Comparison of ENCODE assay signal across 8 mouse cellular contexts in the genomic region with DNA sequence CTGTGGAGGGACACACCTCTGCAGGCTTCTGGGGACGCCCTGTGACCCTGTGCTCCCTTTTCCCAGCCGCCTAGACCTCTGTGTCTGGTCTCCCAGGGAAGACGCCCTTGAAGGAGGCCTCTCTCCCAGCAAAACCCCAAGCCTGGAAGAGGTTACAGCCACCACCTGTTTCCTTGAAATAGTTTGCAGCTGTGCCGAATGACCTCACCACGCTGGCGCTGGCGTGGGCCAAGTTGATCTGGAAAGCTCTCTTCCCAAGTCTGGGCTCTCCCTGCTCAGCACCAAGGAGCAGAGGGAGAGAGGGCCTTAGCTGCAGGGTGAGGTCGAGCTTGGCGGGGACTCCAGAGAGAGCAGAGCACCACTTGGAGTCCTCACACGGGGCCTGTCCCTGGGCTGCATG. TPM values are rescaled to one million over a fixed set of nuclear protein-coding genes. Genes with fewer than 3 reads are reported as not detected.
DNase-seq lines count a peak whose midpoint lies in the region; ATAC-seq lines count a peak whose summit lies in the region.
"Had no signal": no experiment of that assay in that cellular context is flagged by ENCODE, and none has a peak within 500 bp of the region (broad histone marks: within the 10 kb centered on the region; RNA-seq: fewer than 3 reads in every experiment).

No protein-coding gene starts in this region.

- no peaks in the 10 kb centered on the region for H3K27me3 ChIP-seq in megakaryocyte, embryonic 14.5 days (replicated peaks)
- no peaks in the 10 kb centered on the region for H3K27me3 ChIP-seq in limb, embryonic 15.5 days
- no peaks in the 10 kb centered on the region for H3K27me3 ChIP-seq in midbrain, embryonic 15.5 days (replicated peaks)
- H3K27me3 ChIP-seq: midbrain, embryonic 12.5 days had no signal

- H3K36me3 ChIP-seq in megakaryocyte, embryonic 14.5 days (replicated peaks; ENCODE audit: low read length): no peaks in the 10 kb centered on the region
- H3K36me3 ChIP-seq in limb, embryonic 15.5 days: no peaks in the 10 kb centered on the region
- H3K36me3 ChIP-seq in midbrain, embryonic 15.5 days (replicated peaks): no peaks in the 10 kb centered on the region
- H3K36me3 ChIP-seq: midbrain, embryonic 12.5 days had no signal

- H3K27ac ChIP-seq in limb, embryonic 15.5 days: peak overlapping the region; percentile 67
- no peak overlapping the region for H3K27ac ChIP-seq in midbrain, embryonic 15.5 days
- H3K27ac ChIP-seq: midbrain, embryonic 12.5 days had no signal

- H3K9me3 ChIP-seq in megakaryocyte, embryonic 14.5 days: no peaks in the 10 kb centered on the region
- no peaks in the 10 kb centered on the region for H3K9me3 ChIP-seq in limb, embryonic 15.5 days
- no peaks in the 10 kb centered on the region for H3K9me3 ChIP-seq in midbrain, embryonic 15.5 days
- H3K9me3 ChIP-seq: midbrain, embryonic 12.5 days had no signal

- H3K4me2 ChIP-seq in limb, embryonic 15.5 days: 0 out of 2 replicates have a peak overlapping the region, but pooled peaks have one; percentile 17
- no peak overlapping the region for H3K4me2 ChIP-seq in midbrain, embryonic 15.5 days
- H3K4me2 ChIP-seq: midbrain, embryonic 12.5 days had no signal

- intact Hi-C loops in gastrocnemius, postnatal 14 days (cut with DNase I; ENCODE audit: low total_unique reads): loop anchor here (5.0 kb wide), 1 partner anchor 44 kb away; no protein-coding TSS in a partner anchor

- WGBS in limb, embryonic 15.5 days: 25% methylated on average over 10 of the region's 10 CpGs
- WGBS in midbrain, embryonic 15.5 days: 61% methylated on average over 10 of the region's 10 CpGs

- peak overlapping the region; percentile 8 for H3K4me3 ChIP-seq in megakaryocyte, embryonic 14.5 days (replicated peaks)
- no peak overlapping the region for H3K4me3 ChIP-seq in limb, embryonic 15.5 days
- no peak overlapping the region for H3K4me3 ChIP-seq in midbrain, embryonic 15.5 days
- H3K4me3 ChIP-seq: midbrain, embryonic 12.5 days had no signal

- no peak for ATAC-seq in megakaryocyte, adult 5-6 weeks (ENCODE audit: poor library complexity, severe bottlenecking)
- peak; percentile 85 for ATAC-seq in limb, embryonic 15.5 days (ENCODE audit: insufficient number of reproducible peaks, low FRiP score, low TSS enrichment, low read depth)
- no peak for ATAC-seq in megakaryocyte progenitor cell, adult 5-6 weeks (replicated peaks; ENCODE audit: poor library complexity)
- no peak for ATAC-seq in midbrain, embryonic 15.5 days (replicated peaks)

- DNase-seq in gastrocnemius, postnatal 14 days: peak; percentile 92
- no peak for DNase-seq in thymus, postnatal 4 days

- peaks cover 57% of the 10 kb centered on the region for H3K4me1 ChIP-seq in megakaryocyte, embryonic 14.5 days
- peaks cover 12% of the 10 kb centered on the region for H3K4me1 ChIP-seq in limb, embryonic 15.5 days
- H3K4me1 ChIP-seq in midbrain, embryonic 15.5 days: no peaks in the 10 kb centered on the region
- H3K4me1 ChIP-seq: midbrain, embryonic 12.5 days had no signal

- H3K9ac ChIP-seq in limb, embryonic 15.5 days: no peak overlapping the region
- H3K9ac ChIP-seq in midbrain, embryonic 15.5 days: no peak overlapping the region
- H3K9ac ChIP-seq: midbrain, embryonic 12.5 days had no signal

RNA-seq across cellular contexts. Expression of a gene that starts 1.8 kb away (rescaled TPM):
- polyA plus RNA-seq in megakaryocyte, embryonic 14.5 days (2012; ENCODE audit: insufficient read depth, low replicate concordance): 77.2 and 85.3 TPM in 2 replicates
- total RNA-seq in megakaryocyte, adult 5-6 weeks (2015): 3.9 and 6.2 TPM in 2 replicates
- total RNA-seq in megakaryocyte, adult 5-6 weeks (2017): 2.5 and 4.6 TPM in 2 replicates
- total RNA-seq in gastrocnemius, postnatal 14 days (2021): 10 to 100 TPM; 29.0 to 32.3 TPM
- 12.1 and 14.3 TPM in 2 replicates for polyA plus RNA-seq in limb, embryonic 15.5 days (2015; fragmentation: Nextera tagmentation; extraction: Ambion mirVana)
- 4.5 and 10.5 TPM in 2 replicates for total RNA-seq in megakaryocyte progenitor cell, adult 5-6 weeks (2015)
- 2.4 and 5.4 TPM in 2 replicates for total RNA-seq in megakaryocyte progenitor cell, adult 5-6 weeks (2017)
- polyA plus RNA-seq in midbrain, embryonic 15.5 days (2015; fragmentation: Nextera tagmentation; extraction: Ambion mirVana): 5.5 and 6.8 TPM in 2 replicates
